Mouse (Mus musculus) stomach, postnatal 0 days (tissue): ENCODE results near the gene Pih1d1.

Experiments
- CTCF ChIP-seq: IDR thresholded peaks from 2 replicates; pipeline ENCODE4 v1.5.1; 2016; ENCODE audit warnings: antibody characterized with exemption, low read depth, mild to moderate bottlenecking, moderate library complexity
- EP300 ChIP-seq: optimal IDR thresholded peaks from 2 replicates; pipeline ENCODE3; 2016; ENCODE audit warnings: antibody characterized with exemption

DNA sequence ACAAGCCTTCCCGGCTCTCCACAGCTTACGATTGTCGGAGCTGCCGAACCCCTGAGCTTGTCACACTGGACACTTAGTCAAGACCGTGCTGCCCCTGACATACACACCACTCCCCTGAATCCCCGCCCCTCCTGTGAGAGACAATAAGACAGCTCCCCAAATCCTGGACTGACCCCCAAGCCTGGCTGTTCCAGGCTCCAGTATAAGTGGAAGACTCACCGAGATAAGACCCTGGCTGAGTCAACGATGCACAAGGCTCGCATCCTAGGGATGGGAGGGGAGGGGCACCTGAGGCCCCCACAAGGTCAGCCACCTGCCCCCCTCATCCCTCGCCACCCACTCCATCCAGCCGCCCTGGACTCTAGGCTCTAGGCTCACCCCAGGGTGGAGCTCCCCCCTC, 22.3 kb upstream of the Pih1d1 start:
- no peak for TF ChIP-seq CTCF
- TF ChIP-seq EP300, result no peak
